Mouse (Mus musculus) megakaryocyte, embryonic 14.5 days (primary cell): ENCODE data around the gene Cox8a.

Experiments
- FLI1 ChIP-seq: IDR thresholded peaks from 2 replicates; pipeline ENCODE4 v1.6.1; 2012; ENCODE audit warnings: low read length, inconsistent platforms, mixed read lengths
- GATA1 ChIP-seq: IDR thresholded peaks from 3 replicates; pipeline ENCODE4 v1.6.1; 2012; ENCODE audit warnings: mixed read lengths, low read length, inconsistent platforms, borderline replicate concordance

DNA sequence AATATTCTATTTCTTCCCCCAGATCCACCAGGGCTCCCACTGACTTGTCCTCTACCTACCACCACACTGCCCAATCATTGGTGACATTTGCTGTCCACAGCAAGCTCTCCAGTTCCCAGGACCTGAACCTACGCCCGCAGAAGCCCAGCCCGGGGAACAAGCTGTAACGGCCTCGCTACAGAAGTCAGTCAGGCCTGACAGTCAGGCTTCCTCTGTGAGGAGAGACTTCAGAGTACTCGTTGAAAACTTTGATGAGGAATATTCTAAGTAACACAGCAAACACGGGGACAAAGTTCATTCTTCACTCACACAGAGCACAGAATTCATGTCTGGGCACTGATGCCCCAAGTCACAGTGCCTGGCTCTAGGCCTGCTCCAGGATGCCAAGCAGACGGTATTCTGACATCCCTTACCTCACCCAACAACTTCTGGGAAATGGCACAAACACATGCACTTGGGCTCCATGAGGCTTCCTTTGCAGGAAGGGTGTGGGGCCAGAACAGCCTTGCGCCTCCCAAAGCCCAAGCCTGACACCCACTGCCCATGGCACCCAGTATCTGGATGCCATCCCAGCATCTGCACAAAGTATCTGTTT lies 7.8 kb upstream of the Cox8a start:
- TF ChIP-seq GATA1 (no peak), FLI1 (no peak)
